Mouse (Mus musculus) ovary, postnatal 36 days (tissue): ENCODE results near the gene Tecpr2.
"Not testable (repeated sequence)": the region's sequence is repeated elsewhere in the genome, so short reads cannot be mapped to it uniquely, and the experiment has no call there.

Source experiments
- DNase-seq: peaks from one replicate; pipeline ENCODE4 v3.0.0; 2022; ENCODE audit warnings: low spot score, mixed read lengths

The Tecpr2 gene

GRCm38 (mm10) chr12:110889036-110890020 is at the start of gene Tecpr2, which contains the start of gene Cinp:
Gene Tecpr2 (plus strand): TSS chr12:110889264.
Gene Cinp (minus strand): TSS chr12:110889145.
- DNase-seq = peak; percentile 93

GRCm38 (mm10) chr12:110840348-110841198 is 48.5 kb upstream of the Tecpr2 start, which contains the start of gene Mok:
Gene Mok (minus strand): TSS chr12:110840939.
- DNase-seq = peak; percentile 97

- no peak for DNase-seq
Measured at GRCm38 (mm10) chr12:110841731-110842493, 47.2 kb upstream of the Tecpr2 start.

- peak; percentile 82 for DNase-seq
Measured at GRCm38 (mm10) chr12:110843194-110844048, 45.6 kb upstream of the Tecpr2 start.

GRCm38 (mm10) chr12:110844227-110845130 is 44.6 kb upstream of the Tecpr2 start:
- peak; percentile 47 for DNase-seq

GRCm38 (mm10) chr12:110845131-110845880 is 43.8 kb upstream of the Tecpr2 start:
- DNase-seq = peak; percentile 90

- DNase-seq = no peak
Measured at GRCm38 (mm10) chr12:110846191-110846765, 42.8 kb upstream of the Tecpr2 start.

GRCm38 (mm10) chr12:110850010-110850928 is 38.8 kb upstream of the Tecpr2 start, which contains the start of gene Zfp839:
Gene Zfp839 (plus strand): TSS chr12:110850253.
- peak; percentile 87 for DNase-seq

- no peak for DNase-seq
Measured at GRCm38 (mm10) chr12:110850929-110851256, 38.2 kb upstream of the Tecpr2 start.

GRCm38 (mm10) chr12:110851414-110851813 is 37.6 kb upstream of the Tecpr2 start:
- no peak for DNase-seq

GRCm38 (mm10) chr12:110851923-110852322 is 37.1 kb upstream of the Tecpr2 start:
- no peak for DNase-seq

GRCm38 (mm10) chr12:110854786-110855737 is 34.0 kb upstream of the Tecpr2 start:
- DNase-seq = no peak

GRCm38 (mm10) chr12:110857196-110857595 is 31.9 kb upstream of the Tecpr2 start:
- peak; percentile 36 for DNase-seq

- DNase-seq = not testable (repeated sequence)
Measured at GRCm38 (mm10) chr12:110858681-110859080, 30.4 kb upstream of the Tecpr2 start.

GRCm38 (mm10) chr12:110860293-110860692 is 28.8 kb upstream of the Tecpr2 start:
- DNase-seq = no peak

GRCm38 (mm10) chr12:110861256-110861655 is 27.8 kb upstream of the Tecpr2 start:
- DNase-seq = no peak
